ENCODE assay signal across 10 mouse cellular contexts in genomic region chr12:99216341-99216761, GRCm38 (mm10).
DNase-seq lines count a peak whose midpoint lies in the region; ATAC-seq and TF ChIP-seq lines count a peak whose summit lies in the region.
"Had no signal": no experiment of that assay in that cellular context is flagged by ENCODE, and none has a peak within 500 bp of the region (broad histone marks: within the 10 kb centered on the region; RNA-seq: fewer than 3 reads in every experiment).

No protein-coding gene starts in this region.

- H3K9ac ChIP-seq in lung, embryonic 16.5 days (ENCODE audit: low read length), result no peak overlapping the region
- no peak overlapping the region for H3K9ac ChIP-seq in lung, postnatal 0 days (replicated peaks; ENCODE audit: low read depth)
- peak overlapping the region; percentile 9; the same call in 1 of the 2 replicates for H3K9ac ChIP-seq in forebrain, embryonic 11.5 days (ENCODE audit: low read length)
- H3K9ac ChIP-seq in hindbrain, embryonic 13.5 days, result peak overlapping the region; percentile 39; the same call in 1 of the 2 replicates
- H3K9ac ChIP-seq in stomach, embryonic 16.5 days (ENCODE audit: low read length), result no peak overlapping the region
- H3K9ac ChIP-seq in intestine, embryonic 15.5 days, result no peak overlapping the region

- WGBS in lung, embryonic 16.5 days, result 49% methylated on average over 5 of the region's 5 CpGs
- 47% methylated on average over 5 of the region's 5 CpGs for WGBS in lung, postnatal 0 days
- WGBS in forebrain, embryonic 11.5 days, result 50% methylated on average over 5 of the region's 5 CpGs
- whole genome bisulfite sequencing in hindbrain, embryonic 13.5 days, result 41% methylated on average over 5 of the region's 5 CpGs
- 56% methylated on average over 5 of the region's 5 CpGs for WGBS in stomach, embryonic 16.5 days
- 54% methylated on average over 5 of the region's 5 CpGs for WGBS in intestine, embryonic 15.5 days

- H3K4me2 ChIP-seq in lung, embryonic 16.5 days (ENCODE audit: low read depth, low read length), result no peak overlapping the region
- no peak overlapping the region for H3K4me2 ChIP-seq in lung, postnatal 0 days (replicated peaks; ENCODE audit: low read depth, low read length)
- no peak overlapping the region for H3K4me2 ChIP-seq in forebrain, embryonic 11.5 days (ENCODE audit: low read depth, low read length, severe bottlenecking)
- H3K4me2 ChIP-seq in hindbrain, embryonic 13.5 days, result no peak overlapping the region
- H3K4me2 ChIP-seq in stomach, embryonic 16.5 days (ENCODE audit: low read depth, low read length), result no peak overlapping the region
- no peak overlapping the region for H3K4me2 ChIP-seq in intestine, embryonic 15.5 days (replicated peaks)

- H3K4me3 ChIP-seq in lung, embryonic 16.5 days (ENCODE audit: low read length), result no peak overlapping the region
- H3K4me3 ChIP-seq in lung, postnatal 0 days (ENCODE audit: low read depth, low read length), result no peak overlapping the region
- H3K4me3 ChIP-seq in forebrain, embryonic 11.5 days (ENCODE audit: low read depth, low read length), result no peak overlapping the region
- no peak overlapping the region for H3K4me3 ChIP-seq in hindbrain, embryonic 13.5 days
- H3K4me3 ChIP-seq in stomach, embryonic 16.5 days (replicated peaks; ENCODE audit: low read length), result no peak overlapping the region
- H3K4me3 ChIP-seq in intestine, embryonic 15.5 days (replicated peaks), result no peak overlapping the region

- DNase-seq in lung, postnatal 0 days (ENCODE audit: low spot score), result no peak
- no peak for DNase-seq in forebrain, embryonic 11.5 days (ENCODE audit: low spot score)
- DNase-seq in thymus, adult 18-20 months, result no peak
- no peak for DNase-seq in lung, postnatal 36 days
- DNase-seq: thymus, adult 2 months had no signal

- H3K4me1 ChIP-seq in lung, embryonic 16.5 days (replicated peaks; ENCODE audit: control insufficient read depth, insufficient read depth, low read length), result peaks cover 23% of the 10 kb centered on the region
- H3K4me1 ChIP-seq in lung, postnatal 0 days (ENCODE audit: insufficient read depth, low read depth, low read length), result peaks cover 11% of the 10 kb centered on the region; the same call in 1 of the 2 replicates
- peaks cover 34% of the 10 kb centered on the region for H3K4me1 ChIP-seq in forebrain, embryonic 11.5 days (replicated peaks; ENCODE audit: control insufficient read depth, insufficient read depth, low read length)
- H3K4me1 ChIP-seq in hindbrain, embryonic 13.5 days (replicated peaks), result peaks cover 87% of the 10 kb centered on the region
- H3K4me1 ChIP-seq in stomach, embryonic 16.5 days (ENCODE audit: control insufficient read depth, insufficient read depth, low read length), result peaks cover 17% of the 10 kb centered on the region; the same call in 1 of the 2 replicates
- H3K4me1 ChIP-seq in intestine, embryonic 15.5 days (replicated peaks), result peaks cover 25% of the 10 kb centered on the region

- no peak for TF ChIP-seq CTCF in lung, postnatal 0 days (IDR thresholded peaks at IDR 0.05)

- ATAC-seq in lung, embryonic 16.5 days (ENCODE audit: low read depth), result peak; percentile 44; the same call in 1 of the 2 replicates
- no peak for ATAC-seq in lung, postnatal 0 days
- ATAC-seq in forebrain, embryonic 11.5 days (replicated peaks; ENCODE audit: low FRiP score), result no peak
- no peak for ATAC-seq in hindbrain, embryonic 13.5 days (ENCODE audit: low FRiP score)
- ATAC-seq in stomach, embryonic 16.5 days (ENCODE audit: insufficient read depth, low FRiP score), result peak; percentile 22; the same call in 1 of the 2 replicates
- ATAC-seq in intestine, embryonic 15.5 days, result no peak

- no peaks in the 10 kb centered on the region for H3K27me3 ChIP-seq in lung, embryonic 16.5 days (ENCODE audit: control insufficient read depth, insufficient read depth, low read depth, low read length)
- no peaks in the 10 kb centered on the region for H3K27me3 ChIP-seq in lung, postnatal 0 days (replicated peaks; ENCODE audit: insufficient read depth, low read length)
- H3K27me3 ChIP-seq in forebrain, embryonic 11.5 days (ENCODE audit: control insufficient read depth, insufficient read depth, low read length), result no peaks in the 10 kb centered on the region
- no peaks in the 10 kb centered on the region for H3K27me3 ChIP-seq in hindbrain, embryonic 13.5 days
- H3K27me3 ChIP-seq in stomach, embryonic 16.5 days (ENCODE audit: control insufficient read depth, insufficient read depth, low read length), result no peaks in the 10 kb centered on the region
- H3K27me3 ChIP-seq in intestine, embryonic 15.5 days (replicated peaks), result no peaks in the 10 kb centered on the region

- no peak overlapping the region for H3K27ac ChIP-seq in lung, embryonic 16.5 days (ENCODE audit: low read length)
- H3K27ac ChIP-seq in lung, postnatal 0 days (ENCODE audit: low read length), result no peak overlapping the region
- H3K27ac ChIP-seq in forebrain, embryonic 11.5 days (ENCODE audit: low read depth, low read length), result peak overlapping the region; percentile 28; the same call in 1 of the 2 replicates
- H3K27ac ChIP-seq in hindbrain, embryonic 13.5 days, result peak overlapping the region; percentile 62
- no peak overlapping the region for H3K27ac ChIP-seq in stomach, embryonic 16.5 days (ENCODE audit: low read length)
- no peak overlapping the region; the same call in 1 of the 2 replicates for H3K27ac ChIP-seq in intestine, embryonic 15.5 days
- H3K27ac ChIP-seq: kidney, postnatal 0 days had no signal

- TF ChIP-seq EP300 in lung, postnatal 0 days (IDR thresholded peaks at IDR 0.05), result no peak

- no peaks in the 10 kb centered on the region for H3K36me3 ChIP-seq in lung, embryonic 16.5 days (ENCODE audit: control insufficient read depth, insufficient read depth, low read length)
- H3K36me3 ChIP-seq in lung, postnatal 0 days (ENCODE audit: insufficient read depth, low read length), result no peaks in the 10 kb centered on the region
- no peaks in the 10 kb centered on the region for H3K36me3 ChIP-seq in forebrain, embryonic 11.5 days (ENCODE audit: control insufficient read depth, insufficient read depth, low read length)
- no peaks in the 10 kb centered on the region for H3K36me3 ChIP-seq in hindbrain, embryonic 13.5 days
- no peaks in the 10 kb centered on the region for H3K36me3 ChIP-seq in stomach, embryonic 16.5 days (ENCODE audit: control insufficient read depth, insufficient read depth, low read length)
- H3K36me3 ChIP-seq in intestine, embryonic 15.5 days, result no peaks in the 10 kb centered on the region

- no peaks in the 10 kb centered on the region for H3K9me3 ChIP-seq in lung, embryonic 16.5 days (ENCODE audit: control insufficient read depth, low read length)
- no peaks in the 10 kb centered on the region for H3K9me3 ChIP-seq in lung, postnatal 0 days (ENCODE audit: low read length)
- no peaks in the 10 kb centered on the region for H3K9me3 ChIP-seq in forebrain, embryonic 11.5 days (ENCODE audit: control insufficient read depth, low read length)
- no peaks in the 10 kb centered on the region for H3K9me3 ChIP-seq in hindbrain, embryonic 13.5 days
- no peaks in the 10 kb centered on the region for H3K9me3 ChIP-seq in stomach, embryonic 16.5 days (replicated peaks; ENCODE audit: control insufficient read depth, low read length)
- no peaks in the 10 kb centered on the region for H3K9me3 ChIP-seq in intestine, embryonic 15.5 days

Comparison
In these comparisons a context has a peak if more than half of its experiments do, and no peak if none do; other contexts are left out.
1. ATAC-seq: peak in lung, embryonic 16.5 days (single experiment) and stomach, embryonic 16.5 days (single experiment); none in lung, postnatal 0 days (single experiment), forebrain, embryonic 11.5 days (single experiment), hindbrain, embryonic 13.5 days (single experiment) and intestine, embryonic 15.5 days (single experiment).
2. H3K27ac ChIP-seq: peak in forebrain, embryonic 11.5 days (single experiment) and hindbrain, embryonic 13.5 days (single experiment); none in lung, embryonic 16.5 days (single experiment), lung, postnatal 0 days (single experiment), stomach, embryonic 16.5 days (single experiment) and intestine, embryonic 15.5 days (single experiment).
3. H3K9ac ChIP-seq: peak in forebrain, embryonic 11.5 days (single experiment) and hindbrain, embryonic 13.5 days (single experiment); none in lung, embryonic 16.5 days (single experiment), lung, postnatal 0 days (single experiment), stomach, embryonic 16.5 days (single experiment) and intestine, embryonic 15.5 days (single experiment).